Mouse (Mus musculus) midbrain, embryonic 12.5 days (tissue): Measurements from ENCODE around the gene Mrvi1. TPM values are rescaled to one million over a fixed set of nuclear protein-coding genes. Genes with fewer than 3 reads are reported as not detected.
A peak's percentile ranks its signal among the peaks of the same experiment; 100 is the strongest.

Experiments used
- ATAC-seq: fragments of 200-750 bp; cut with Nextera tagmentation; 2 replicates; pipeline ENCODE4 v1.8.0; 2017; ENCODE audit warnings: low read depth, moderate TSS enrichment, moderate library complexity; ENCODE audit not compliant: low FRiP score
- H3K27ac ChIP-seq: fragments of 300-500 bp; sonication (generic); replicated peaks from 2 replicates; pipeline ENCODE4 v1.5.1; 2016; ENCODE audit warnings: mild to moderate bottlenecking
- H3K27me3 ChIP-seq: fragments of 300-500 bp; sonication (generic); 2 replicates; pipeline ENCODE4 v1.6.1; 2016; ENCODE audit warnings: mild to moderate bottlenecking
- H3K36me3 ChIP-seq: fragments of 300-500 bp; sonication (generic); 2 replicates; pipeline ENCODE4 v1.6.1; 2016
- H3K4me1 ChIP-seq: fragments of 300-500 bp; sonication (generic); 2 replicates; pipeline ENCODE4 v1.6.1; 2016
- H3K4me2 ChIP-seq: fragments of 300-500 bp; sonication (generic); replicated peaks from 2 replicates; pipeline ENCODE4 v1.6.1; 2016; ENCODE audit warnings: mild to moderate bottlenecking, moderate library complexity
- H3K4me3 ChIP-seq: fragments of 300-500 bp; sonication (generic); 2 replicates; pipeline ENCODE4 v1.5.1; 2016; ENCODE audit warnings: mild to moderate bottlenecking
- H3K9ac ChIP-seq: fragments of 300-500 bp; sonication (generic); replicated peaks from 2 replicates; pipeline ENCODE4 v1.6.1; 2016; ENCODE audit warnings: mild to moderate bottlenecking, moderate library complexity
- H3K9me3 ChIP-seq: fragments of 300-500 bp; sonication (generic); 2 replicates; pipeline ENCODE4 v1.6.1; 2016; ENCODE audit warnings: mild to moderate bottlenecking
- WGBS: fragments of 180-500 bp; shearing (Covaris S2); methylation state at CpG from one replicate; pipeline ENCODE4 v1.1.7; 2016; 5-methylcytosine and 5-hydroxymethylcytosine counted together
- polyA plus RNA-seq: library from polyadenylated mRNA; unstranded; fragments of >200 nt; fragmentation: Nextera tagmentation; extraction: Ambion mirVana; gene quantifications from 2 replicates; pipeline ENCODE4 v1.2.1, GENCODE M21; 2016

The Mrvi1 gene
- polyA plus RNA-seq, result 1.2 and 1.8 TPM in 2 replicates

- no peaks in the 10 kb centered on the region for H3K4me1 ChIP-seq
- no peaks in the 10 kb centered on the region for H3K27me3 ChIP-seq
- H3K27ac ChIP-seq, result no peak within 1 kb of the TSS
- WGBS, result 61% methylated on average over 7 of the region's 7 CpGs
- H3K9me3 ChIP-seq, result no peaks in the 10 kb centered on the region
- ATAC-seq, result no peak
- no peaks in the 10 kb centered on the region for H3K36me3 ChIP-seq
- no peak within 1 kb of the TSS for H3K4me2 ChIP-seq
- no peak within 1 kb of the TSS for H3K9ac ChIP-seq
- no peak within 1 kb of the TSS for H3K4me3 ChIP-seq
Measured at GRCm38 (mm10) chr7:110982053-110982705, at the start of gene Mrvi1. Gene Mrvi1 (minus strand): TSS chr7:110982461.

GRCm38 (mm10) chr7:111029046-111029553 is 46.8 kb upstream of the Mrvi1 start:
- Histone ChIP-seq H3K9me3 (no peaks in the 10 kb centered on the region), H3K9ac (peak overlapping the region; percentile 80), H3K36me3 (peaks cover 12% of the 10 kb centered on the region), H3K27ac (peak overlapping the region; percentile 91), H3K4me2 (peak overlapping the region; percentile 89), H3K4me3 (peak overlapping the region; percentile 88), H3K27me3 (no peaks in the 10 kb centered on the region), H3K4me1 (peaks cover 12% of the 10 kb centered on the region)
- under 1% methylated on average over 29 of the region's 29 CpGs for WGBS
- ATAC-seq, result peak; percentile 62

GRCm38 (mm10) chr7:111028281-111029045 is 46.2 kb upstream of the Mrvi1 start, which contains the start of gene Ctr9:
Gene Ctr9 (plus strand): TSS chr7:111028951.
- H3K4me1 ChIP-seq, result peaks cover 16% of the 10 kb centered on the region
- H3K27ac ChIP-seq, result peak within 1 kb of the TSS; percentile 91
- no peaks in the 10 kb centered on the region for H3K27me3 ChIP-seq
- WGBS, result 6% methylated on average over 45 of the region's 45 CpGs
- peak within 1 kb of the TSS; percentile 89 for H3K4me2 ChIP-seq
- H3K9me3 ChIP-seq, result no peaks in the 10 kb centered on the region
- peak; percentile 97 for ATAC-seq
- H3K9ac ChIP-seq, result peak within 1 kb of the TSS; percentile 80
- peaks cover 6% of the 10 kb centered on the region; the same call in 1 of the 2 replicates for H3K36me3 ChIP-seq
- peak within 1 kb of the TSS; percentile 88 for H3K4me3 ChIP-seq

GRCm38 (mm10) chr7:111024912-111025311 is 42.7 kb upstream of the Mrvi1 start:
- Histone ChIP-seq H3K27ac (no peak overlapping the region), H3K27me3 (no peaks in the 10 kb centered on the region), H3K4me2 (no peak overlapping the region), H3K4me1 (peaks cover 13% of the 10 kb centered on the region), H3K9ac (no peak overlapping the region), H3K4me3 (no peak overlapping the region), H3K9me3 (no peaks in the 10 kb centered on the region), H3K36me3 (no peaks in the 10 kb centered on the region)
- 71% methylated on average over 4 of the region's 4 CpGs for WGBS
- ATAC-seq, result no peak

- Histone ChIP-seq H3K9ac (no peak overlapping the region), H3K4me1 (peaks cover 9% of the 10 kb centered on the region), H3K4me2 (no peak overlapping the region), H3K9me3 (no peaks in the 10 kb centered on the region), H3K27ac (peak overlapping the region; percentile 58; the same call in 1 of the 2 replicates), H3K36me3 (no peaks in the 10 kb centered on the region), H3K4me3 (no peak overlapping the region), H3K27me3 (no peaks in the 10 kb centered on the region)
- WGBS, result 22% methylated on average over 8 of the region's 8 CpGs
- ATAC-seq, result no peak
Measured at GRCm38 (mm10) chr7:111024068-111024594, 41.9 kb upstream of the Mrvi1 start.

GRCm38 (mm10) chr7:111020814-111021213 is 38.6 kb upstream of the Mrvi1 start:
- WGBS, result 85% methylated on average over 4 of the region's 4 CpGs
- no peaks in the 10 kb centered on the region for H3K9me3 ChIP-seq
- no peak overlapping the region for H3K4me2 ChIP-seq
- no peak for ATAC-seq
- H3K9ac ChIP-seq, result no peak overlapping the region
- no peaks in the 10 kb centered on the region for H3K27me3 ChIP-seq
- H3K36me3 ChIP-seq, result no peaks in the 10 kb centered on the region
- no peak overlapping the region for H3K4me3 ChIP-seq
- H3K27ac ChIP-seq, result no peak overlapping the region
- peaks cover 9% of the 10 kb centered on the region for H3K4me1 ChIP-seq

GRCm38 (mm10) chr7:111016921-111017320 is 34.7 kb upstream of the Mrvi1 start:
- Histone ChIP-seq H3K27ac (no peak overlapping the region), H3K27me3 (no peaks in the 10 kb centered on the region), H3K9ac (no peak overlapping the region), H3K4me2 (no peak overlapping the region), H3K9me3 (no peaks in the 10 kb centered on the region), H3K4me1 (no peaks in the 10 kb centered on the region), H3K4me3 (no peak overlapping the region), H3K36me3 (no peaks in the 10 kb centered on the region)
- no peak for ATAC-seq
- WGBS, result 87% methylated on average over 3 of the region's 3 CpGs

GRCm38 (mm10) chr7:111015731-111016130 is 33.5 kb upstream of the Mrvi1 start:
- no peak for ATAC-seq
- no peaks in the 10 kb centered on the region for H3K9me3 ChIP-seq
- H3K9ac ChIP-seq, result no peak overlapping the region
- H3K36me3 ChIP-seq, result no peaks in the 10 kb centered on the region
- H3K27me3 ChIP-seq, result no peaks in the 10 kb centered on the region
- H3K4me2 ChIP-seq, result no peak overlapping the region
- H3K4me3 ChIP-seq, result no peak overlapping the region
- no peak overlapping the region for H3K27ac ChIP-seq
- no peaks in the 10 kb centered on the region for H3K4me1 ChIP-seq
- 76% methylated on average over 5 of the region's 5 CpGs for WGBS

GRCm38 (mm10) chr7:111014893-111015292 is 32.6 kb upstream of the Mrvi1 start:
- Histone ChIP-seq H3K36me3 (no peaks in the 10 kb centered on the region), H3K4me1 (no peaks in the 10 kb centered on the region), H3K9me3 (no peaks in the 10 kb centered on the region), H3K27ac (no peak overlapping the region), H3K4me2 (no peak overlapping the region), H3K27me3 (no peaks in the 10 kb centered on the region), H3K4me3 (no peak overlapping the region), H3K9ac (no peak overlapping the region)
- ATAC-seq, result peak; percentile 60; the same call in 1 of the 2 replicates
- 22% methylated on average over 5 of the region's 5 CpGs for WGBS

- no peak overlapping the region for H3K9ac ChIP-seq
- H3K4me2 ChIP-seq, result no peak overlapping the region
- WGBS, result 86% methylated on average over 7 of the region's 7 CpGs
- H3K4me1 ChIP-seq, result no peaks in the 10 kb centered on the region
- no peak for ATAC-seq
- no peaks in the 10 kb centered on the region for H3K27me3 ChIP-seq
- no peak overlapping the region for H3K4me3 ChIP-seq
- H3K9me3 ChIP-seq, result no peaks in the 10 kb centered on the region
- H3K36me3 ChIP-seq, result no peaks in the 10 kb centered on the region
- no peak overlapping the region for H3K27ac ChIP-seq
Measured at GRCm38 (mm10) chr7:111014039-111014605, 31.9 kb upstream of the Mrvi1 start.

GRCm38 (mm10) chr7:111004136-111004840 is 22.0 kb upstream of the Mrvi1 start:
- Histone ChIP-seq H3K4me1 (no peaks in the 10 kb centered on the region), H3K4me3 (no peak overlapping the region), H3K27me3 (no peaks in the 10 kb centered on the region), H3K9ac (no peak overlapping the region), H3K27ac (no peak overlapping the region), H3K36me3 (no peaks in the 10 kb centered on the region), H3K9me3 (no peaks in the 10 kb centered on the region), H3K4me2 (no peak overlapping the region)
- ATAC-seq, result no peak
- WGBS, result 83% methylated on average over 3 of the region's 3 CpGs
